Mouse (Mus musculus): ENCODE results near the gene Tfcp2l1. TPM values are rescaled to one million over a fixed set of nuclear protein-coding genes. Genes with fewer than 3 reads are reported as not detected.

Gene Tfcp2l1
- polyA plus RNA-seq, 1 experiment from 2014 or later, result 0.43 TPM

GRCm38 (mm10) chr1:118663062-118663461 is 35.3 kb downstream of the Tfcp2l1 start:
- H3K36me3 ChIP-seq, result no peaks in the 10 kb centered on the region
- no peaks in the 10 kb centered on the region for H3K4me1 ChIP-seq
- WGBS, result 59% methylated on average over 1 of the region's 1 CpGs
- ATAC-seq (ENCODE audit: low FRiP score, low read depth), result no peak
- no peaks in the 10 kb centered on the region for H3K9me3 ChIP-seq
- H3K9ac ChIP-seq (replicated peaks), result no peak overlapping the region
- no peak overlapping the region for H3K27ac ChIP-seq (replicated peaks)
- no peak overlapping the region for H3K4me2 ChIP-seq (replicated peaks)
- H3K27me3 ChIP-seq, result no peaks in the 10 kb centered on the region
- no peak overlapping the region for H3K4me3 ChIP-seq

- no peak overlapping the region for H3K9ac ChIP-seq (replicated peaks)
- no peaks in the 10 kb centered on the region for H3K9me3 ChIP-seq
- no peak for ATAC-seq (ENCODE audit: low FRiP score, low read depth)
- no peak overlapping the region for H3K4me2 ChIP-seq (replicated peaks)
- H3K4me1 ChIP-seq, result 0 out of 2 replicates have a peak, but pooled peaks cover 5% of the 10 kb centered on the region
- no peak overlapping the region for H3K27ac ChIP-seq (replicated peaks)
- no peak overlapping the region for H3K4me3 ChIP-seq
- no peaks in the 10 kb centered on the region for H3K27me3 ChIP-seq
- no peaks in the 10 kb centered on the region for H3K36me3 ChIP-seq
These were observed 39.8 kb downstream of the Tfcp2l1 start for GRCm38 (mm10) chr1:118667536-118667935.

- H3K27ac ChIP-seq (replicated peaks), result no peak overlapping the region
- WGBS, result 33% methylated on average over 8 of the region's 8 CpGs
- no peak overlapping the region for H3K4me2 ChIP-seq (replicated peaks)
- H3K36me3 ChIP-seq, result no peaks in the 10 kb centered on the region
- no peak overlapping the region for H3K4me3 ChIP-seq
- no peaks in the 10 kb centered on the region for H3K9me3 ChIP-seq
- H3K4me1 ChIP-seq, result 0 out of 2 replicates have a peak, but pooled peaks cover 5% of the 10 kb centered on the region
- no peak for ATAC-seq (ENCODE audit: low FRiP score, low read depth)
- H3K9ac ChIP-seq (replicated peaks), result no peak overlapping the region
- H3K27me3 ChIP-seq, result no peaks in the 10 kb centered on the region
These were observed 44.5 kb downstream of the Tfcp2l1 start for GRCm38 (mm10) chr1:118672196-118672595.

- Histone ChIP-seq H3K4me2 (replicated peaks) (no peak overlapping the region), H3K4me1 (0 out of 2 replicates have a peak, but pooled peaks cover 5% of the 10 kb centered on the region), H3K4me3 (no peak overlapping the region), H3K9me3 (no peaks in the 10 kb centered on the region), H3K27ac (replicated peaks) (no peak overlapping the region), H3K9ac (replicated peaks) (no peak overlapping the region), H3K27me3 (no peaks in the 10 kb centered on the region), H3K36me3 (no peaks in the 10 kb centered on the region)
- no peak for ATAC-seq (ENCODE audit: low FRiP score, low read depth)
- 85% methylated on average over 4 of the region's 4 CpGs for WGBS
These were observed 46.4 kb downstream of the Tfcp2l1 start for GRCm38 (mm10) chr1:118674176-118674575.

- H3K9me3 ChIP-seq, result no peaks in the 10 kb centered on the region
- H3K4me2 ChIP-seq (replicated peaks), result no peak overlapping the region
- H3K27me3 ChIP-seq, result no peaks in the 10 kb centered on the region
- no peak for ATAC-seq (ENCODE audit: low FRiP score, low read depth)
- 70% methylated on average over 1 of the region's 1 CpGs for WGBS
- no peak overlapping the region for H3K9ac ChIP-seq (replicated peaks)
- H3K36me3 ChIP-seq, result no peaks in the 10 kb centered on the region
- no peak overlapping the region for H3K27ac ChIP-seq (replicated peaks)
- H3K4me3 ChIP-seq, result no peak overlapping the region
- no peaks in the 10 kb centered on the region for H3K4me1 ChIP-seq
These were observed 54.2 kb downstream of the Tfcp2l1 start for GRCm38 (mm10) chr1:118681980-118682379.

GRCm38 (mm10) chr1:118683686-118684085 is 55.9 kb downstream of the Tfcp2l1 start:
- no peaks in the 10 kb centered on the region for H3K4me1 ChIP-seq
- no peak overlapping the region for H3K27ac ChIP-seq (replicated peaks)
- H3K9ac ChIP-seq (replicated peaks), result no peak overlapping the region
- WGBS, result 64% methylated on average over 4 of the region's 4 CpGs
- ATAC-seq (ENCODE audit: low FRiP score, low read depth), result no peak
- no peaks in the 10 kb centered on the region for H3K36me3 ChIP-seq
- H3K9me3 ChIP-seq, result no peaks in the 10 kb centered on the region
- no peaks in the 10 kb centered on the region for H3K27me3 ChIP-seq
- no peak overlapping the region for H3K4me3 ChIP-seq
- no peak overlapping the region for H3K4me2 ChIP-seq (replicated peaks)

GRCm38 (mm10) chr1:118687726-118688125 is 60.0 kb downstream of the Tfcp2l1 start:
- no peak overlapping the region for H3K9ac ChIP-seq (replicated peaks)
- no peak overlapping the region for H3K4me2 ChIP-seq (replicated peaks)
- H3K27me3 ChIP-seq, result no peaks in the 10 kb centered on the region
- H3K36me3 ChIP-seq, result no peaks in the 10 kb centered on the region
- H3K4me3 ChIP-seq, result no peak overlapping the region
- no peaks in the 10 kb centered on the region for H3K4me1 ChIP-seq
- H3K27ac ChIP-seq (replicated peaks), result no peak overlapping the region
- WGBS, result 81% methylated on average over 10 of the region's 10 CpGs
- ATAC-seq (ENCODE audit: low FRiP score, low read depth), result no peak
- H3K9me3 ChIP-seq, result no peaks in the 10 kb centered on the region

- ATAC-seq (ENCODE audit: low FRiP score, low read depth), result no peak
- no peaks in the 10 kb centered on the region for H3K27me3 ChIP-seq
- H3K9me3 ChIP-seq, result no peaks in the 10 kb centered on the region
- H3K4me3 ChIP-seq, result no peak overlapping the region
- H3K36me3 ChIP-seq, result no peaks in the 10 kb centered on the region
- no peak overlapping the region for H3K27ac ChIP-seq (replicated peaks)
- no peak overlapping the region for H3K9ac ChIP-seq (replicated peaks)
- no peaks in the 10 kb centered on the region for H3K4me1 ChIP-seq
- WGBS, result 59% methylated on average over 5 of the region's 5 CpGs
- H3K4me2 ChIP-seq (replicated peaks), result no peak overlapping the region
These were observed 62.1 kb downstream of the Tfcp2l1 start for GRCm38 (mm10) chr1:118689830-118690229.

GRCm38 (mm10) chr1:118694436-118694835 is 66.7 kb downstream of the Tfcp2l1 start:
- H3K36me3 ChIP-seq, result no peaks in the 10 kb centered on the region
- no peak overlapping the region for H3K27ac ChIP-seq (replicated peaks)
- H3K4me2 ChIP-seq (replicated peaks), result no peak overlapping the region
- H3K9me3 ChIP-seq, result no peaks in the 10 kb centered on the region
- no peaks in the 10 kb centered on the region for H3K4me1 ChIP-seq
- no peak for ATAC-seq (ENCODE audit: low FRiP score, low read depth)
- no peaks in the 10 kb centered on the region for H3K27me3 ChIP-seq
- H3K9ac ChIP-seq (replicated peaks), result no peak overlapping the region
- 85% methylated on average over 2 of the region's 2 CpGs for whole genome bisulfite sequencing
- no peak overlapping the region for H3K4me3 ChIP-seq

GRCm38 (mm10) chr1:118697906-118698305 is 70.2 kb downstream of the Tfcp2l1 start:
- Histone ChIP-seq H3K27ac (replicated peaks) (no peak overlapping the region), H3K4me3 (no peak overlapping the region), H3K4me1 (no peaks in the 10 kb centered on the region), H3K4me2 (replicated peaks) (no peak overlapping the region), H3K27me3 (no peaks in the 10 kb centered on the region), H3K9ac (replicated peaks) (no peak overlapping the region), H3K36me3 (no peaks in the 10 kb centered on the region), H3K9me3 (no peaks in the 10 kb centered on the region)
- 73% methylated on average over 6 of the region's 6 CpGs for WGBS
- ATAC-seq (ENCODE audit: low FRiP score, low read depth), result no peak

GRCm38 (mm10) chr1:118699118-118699890 is 71.6 kb downstream of the Tfcp2l1 start:
- WGBS, result 86% methylated on average over 6 of the region's 6 CpGs
- Histone ChIP-seq H3K27me3 (no peaks in the 10 kb centered on the region), H3K9ac (replicated peaks) (no peak overlapping the region)

GRCm38 (mm10) chr1:118699961-118700360 is 72.2 kb downstream of the Tfcp2l1 start:
- no peak overlapping the region for H3K4me3 ChIP-seq
- H3K27me3 ChIP-seq, result no peaks in the 10 kb centered on the region
- no peak overlapping the region for H3K27ac ChIP-seq (replicated peaks)
- no peak overlapping the region for H3K4me2 ChIP-seq (replicated peaks)
- H3K4me1 ChIP-seq, result no peaks in the 10 kb centered on the region
- H3K9me3 ChIP-seq, result no peaks in the 10 kb centered on the region
- no peak for ATAC-seq (ENCODE audit: low FRiP score, low read depth)
- no peaks in the 10 kb centered on the region for H3K36me3 ChIP-seq
- WGBS, result 92% methylated on average over 1 of the region's 1 CpGs
- no peak overlapping the region for H3K9ac ChIP-seq (replicated peaks)

More at GRCm38 (mm10) chr1:118699118-118699890, 71.6 kb downstream of the Tfcp2l1 start:
- ATAC-seq (ENCODE audit: low FRiP score, low read depth), result no peak
- H3K9me3 ChIP-seq, result no peaks in the 10 kb centered on the region
- no peaks in the 10 kb centered on the region for H3K36me3 ChIP-seq
- H3K4me3 ChIP-seq, result no peak overlapping the region
- H3K4me1 ChIP-seq, result no peaks in the 10 kb centered on the region
- H3K4me2 ChIP-seq (replicated peaks), result no peak overlapping the region
- H3K27ac ChIP-seq (replicated peaks), result no peak overlapping the region

- Histone ChIP-seq H3K27ac (replicated peaks) (no peak overlapping the region), H3K4me1 (no peaks in the 10 kb centered on the region), H3K27me3 (no peaks in the 10 kb centered on the region), H3K9ac (replicated peaks) (no peak overlapping the region), H3K4me2 (replicated peaks) (no peak overlapping the region), H3K9me3 (no peaks in the 10 kb centered on the region), H3K36me3 (no peaks in the 10 kb centered on the region), H3K4me3 (no peak overlapping the region)
- WGBS, result 89% methylated on average over 4 of the region's 4 CpGs
- ATAC-seq (ENCODE audit: low FRiP score, low read depth), result no peak
These were observed 83.9 kb downstream of the Tfcp2l1 start for GRCm38 (mm10) chr1:118711606-118712005.
